Mouse (Mus musculus) right cerebral cortex, adult 18-20 months (tissue): ENCODE data around the gene Cd302.

Source experiments
- DNase-seq: peaks from one replicate; pipeline ENCODE4 v3.0.0; 2022; ENCODE audit warnings: mixed read lengths

Cd302 gene

DNA sequence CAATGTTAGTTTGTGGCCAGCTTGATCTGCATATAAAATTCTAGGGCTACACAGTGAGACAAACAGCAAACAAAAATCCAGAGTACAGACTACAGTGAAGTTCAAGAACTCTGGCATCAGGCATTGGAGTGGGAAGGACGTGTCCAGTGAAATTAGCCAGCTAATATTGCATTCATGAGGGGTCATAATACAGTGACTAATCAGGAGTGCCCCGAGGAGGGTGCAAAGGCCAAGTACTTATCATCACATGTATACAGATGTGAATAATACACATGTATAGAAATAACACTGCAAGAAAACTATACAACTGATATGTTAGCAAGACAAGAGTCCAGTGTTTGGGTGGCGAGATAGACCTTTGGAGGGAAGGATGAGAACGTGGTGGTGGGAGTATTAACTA lies 31.5 kb downstream of the Cd302 start:
- no peak for DNase-seq

DNA sequence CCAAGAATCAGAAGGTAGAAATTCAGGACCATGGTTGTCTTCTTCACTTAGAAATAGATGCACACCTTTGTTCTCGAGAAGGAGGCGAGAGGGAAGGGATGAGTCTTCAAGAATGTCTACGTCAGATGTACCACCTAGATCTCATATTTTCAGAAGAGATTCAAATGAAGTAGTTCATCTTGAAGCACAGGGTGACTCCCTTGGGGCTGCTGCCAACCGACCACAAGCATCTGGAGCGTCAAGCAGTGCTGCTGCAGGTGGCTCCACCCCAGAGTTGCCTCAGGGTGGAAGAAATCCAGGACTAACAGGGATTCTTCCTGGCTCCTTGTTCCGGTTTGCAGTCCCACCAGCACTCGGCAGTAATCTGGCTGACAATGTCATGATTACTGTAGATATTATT lies 49.8 kb downstream of the Cd302 start:
- DNase-seq = no peak

DNA sequence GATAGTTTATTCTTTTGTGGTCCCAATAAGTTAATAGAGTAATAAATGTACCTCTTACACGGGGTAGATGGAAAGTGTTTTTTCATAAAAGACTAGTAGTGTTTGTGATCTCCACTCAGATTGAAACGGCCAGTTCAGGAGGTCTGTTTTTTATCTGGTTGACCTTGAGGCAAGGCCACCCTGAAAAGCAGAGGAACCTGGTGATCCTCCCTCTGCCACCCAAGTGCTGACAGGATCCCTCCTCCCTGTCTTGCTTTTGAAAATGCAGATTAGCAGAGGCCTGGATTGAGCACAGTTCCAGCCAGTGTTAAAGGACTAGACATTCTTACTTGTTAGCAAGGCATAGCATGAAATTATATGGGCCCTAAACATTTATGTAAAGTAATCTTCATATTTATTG lies 51.1 kb downstream of the Cd302 start:
- DNase-seq = no peak

DNA sequence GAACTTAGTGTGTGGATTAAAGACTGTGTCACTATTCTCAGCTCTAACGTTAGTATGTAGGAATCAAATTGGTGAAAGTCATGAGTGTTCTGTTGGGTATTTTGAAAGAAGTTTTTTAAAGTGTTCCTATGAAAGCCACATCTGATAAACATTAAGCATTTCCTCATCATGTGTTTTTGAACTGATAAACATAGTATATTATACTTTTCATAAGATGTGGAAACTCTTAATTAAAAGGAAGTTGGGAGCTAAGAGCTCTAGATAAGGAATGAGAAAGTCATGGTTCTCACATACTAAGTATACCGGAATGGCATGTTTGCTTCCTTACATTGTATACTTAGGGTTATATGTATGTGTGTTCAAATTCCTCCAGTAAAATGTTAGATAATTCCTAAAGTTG lies 53.9 kb downstream of the Cd302 start:
- no peak for DNase-seq

DNA sequence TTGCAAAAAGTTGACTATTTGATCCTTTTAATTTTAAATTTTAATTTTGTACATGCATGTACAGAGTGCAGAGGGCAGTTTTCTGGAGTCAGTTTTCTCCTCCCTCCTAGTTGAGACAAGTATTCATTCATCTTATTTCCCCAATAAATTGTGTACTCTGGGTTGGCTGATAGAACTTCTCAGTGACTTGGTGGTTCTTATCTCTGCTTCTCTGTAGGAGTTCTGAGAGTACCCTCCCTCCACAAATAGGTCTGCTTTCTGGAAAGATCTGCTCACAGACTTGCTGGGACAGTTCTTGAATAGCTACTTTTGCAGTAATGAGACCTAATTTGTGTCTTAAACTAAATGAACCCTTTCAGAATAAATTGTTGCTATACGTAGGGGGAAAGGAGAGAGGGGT lies 55.8 kb downstream of the Cd302 start:
- no peak for DNase-seq

DNA sequence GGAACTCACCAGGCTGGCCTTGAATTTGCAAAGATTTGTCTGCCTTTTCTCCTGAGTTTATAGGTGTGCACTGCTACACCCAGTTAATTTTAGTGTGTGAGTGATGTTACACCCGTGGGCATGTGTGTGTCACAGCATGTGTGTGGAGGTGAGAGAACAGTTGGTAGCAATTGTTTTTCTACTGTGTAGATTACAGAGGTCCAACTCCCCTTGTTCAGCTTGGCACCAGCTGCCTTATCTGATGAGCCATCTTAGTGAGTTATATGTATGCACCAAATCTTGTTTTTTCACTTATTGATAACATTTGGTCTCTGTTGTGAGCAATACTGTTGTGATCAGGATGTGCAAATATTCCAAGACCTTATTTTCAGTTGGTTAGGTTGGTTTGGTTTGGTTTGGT lies 60.8 kb downstream of the Cd302 start:
- no peak for DNase-seq

DNA sequence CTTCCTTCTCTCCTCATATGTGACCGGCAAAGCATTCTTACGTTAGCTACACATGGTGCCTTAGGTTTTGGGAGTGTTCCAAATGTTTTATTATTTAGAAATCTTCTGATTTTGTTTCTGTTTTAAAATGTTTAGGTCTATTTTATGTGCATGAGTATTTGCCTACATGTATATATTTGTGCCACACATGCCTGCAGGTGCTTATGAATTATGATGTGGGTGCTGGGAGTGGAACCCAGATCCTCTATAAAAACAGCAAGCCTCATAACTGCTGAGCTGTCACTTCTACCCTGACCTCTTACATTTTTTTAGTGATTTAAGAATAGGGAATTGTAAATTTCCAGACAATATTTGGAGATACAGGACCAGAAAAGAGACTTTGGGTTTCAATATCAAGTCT lies 62.3 kb downstream of the Cd302 start:
- DNase-seq = no peak

DNA sequence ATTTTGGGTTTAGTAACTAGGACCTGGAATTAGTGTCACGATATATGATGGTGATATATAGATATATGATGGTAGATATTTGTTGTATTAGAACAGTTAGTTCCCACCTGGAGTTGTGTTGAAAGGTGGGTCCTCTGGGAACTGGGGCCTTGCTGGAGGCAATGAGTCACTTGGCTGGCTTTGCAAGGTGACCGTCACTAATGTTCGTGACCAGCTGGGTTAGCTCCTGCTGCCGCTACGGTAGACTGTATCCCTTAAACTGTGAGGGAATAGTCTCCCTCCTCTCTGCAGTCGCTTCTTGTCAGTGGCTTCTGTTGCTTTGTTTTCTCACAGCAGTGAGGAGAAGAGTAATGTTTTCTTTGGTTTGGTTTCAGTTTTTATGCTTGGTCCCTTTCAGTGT lies 63.1 kb downstream of the Cd302 start:
- no peak for DNase-seq

DNA sequence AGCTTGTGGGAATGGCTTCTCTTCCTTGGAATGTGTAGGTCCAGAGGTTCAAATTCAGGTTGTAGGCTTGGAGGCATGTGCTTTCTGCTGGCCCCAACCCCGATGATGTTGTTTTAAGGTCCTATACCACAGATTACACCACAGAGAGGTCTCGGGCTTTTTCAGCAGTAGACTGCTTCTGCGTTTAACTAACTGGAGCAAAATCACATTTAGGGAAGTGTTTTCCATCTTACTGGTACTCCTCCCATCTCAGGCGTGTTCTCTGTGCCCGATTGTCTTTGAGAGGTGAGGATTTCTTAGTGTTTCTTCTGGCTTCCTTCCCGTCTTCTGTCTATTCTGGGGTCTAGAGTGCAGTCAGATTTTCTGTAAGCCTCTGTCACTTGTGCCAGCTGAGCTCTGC lies 66.7 kb downstream of the Cd302 start:
- DNase-seq = no peak

DNA sequence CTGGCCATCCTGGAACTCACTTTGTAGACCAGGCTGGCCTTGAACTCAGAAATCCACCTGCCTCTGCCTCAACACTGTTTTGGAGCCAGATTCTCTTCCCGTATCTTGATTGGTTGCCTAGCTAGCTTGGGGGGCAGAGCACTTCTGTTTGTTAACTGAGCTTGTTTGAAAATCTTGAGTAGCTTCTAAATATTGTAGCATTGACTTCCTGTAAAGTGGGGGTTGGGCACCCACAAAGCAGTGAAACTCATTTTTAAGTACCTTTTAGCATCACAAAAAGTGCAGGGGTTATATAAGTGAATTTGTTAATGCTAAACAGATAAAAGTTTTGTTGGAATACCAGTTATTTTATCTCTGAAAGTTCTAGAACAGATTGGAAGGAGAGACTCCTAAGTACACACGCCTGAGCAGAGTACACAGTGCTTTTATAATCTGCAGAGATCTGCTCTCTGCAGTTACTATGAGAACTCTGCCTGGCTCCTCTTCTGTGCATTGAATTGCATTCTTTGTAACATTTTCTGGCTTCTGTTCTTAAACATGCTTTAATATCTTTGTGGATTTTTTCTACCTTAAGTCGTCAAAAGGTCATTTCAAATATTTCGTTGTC lies 67.6 kb downstream of the Cd302 start:
- no peak for DNase-seq

DNA sequence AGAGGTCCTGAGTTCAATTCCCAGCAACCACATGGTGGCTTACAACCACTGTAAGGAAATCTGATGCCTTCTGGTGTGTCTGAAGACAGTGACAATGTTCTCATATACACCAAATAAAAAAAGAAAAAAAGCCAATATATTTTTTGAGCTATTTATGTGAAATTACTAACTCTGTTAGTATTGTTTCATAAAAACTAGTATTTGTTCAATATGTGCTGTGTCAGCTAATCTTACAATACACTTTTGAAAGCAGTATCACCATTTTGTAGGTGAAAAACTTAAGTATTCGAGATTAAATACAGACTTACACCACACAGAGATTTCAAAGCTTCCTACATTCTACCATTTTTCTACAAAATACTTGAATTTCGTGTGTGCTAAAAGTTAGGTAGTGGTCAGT lies 69.6 kb downstream of the Cd302 start:
- DNase-seq = no peak

DNA sequence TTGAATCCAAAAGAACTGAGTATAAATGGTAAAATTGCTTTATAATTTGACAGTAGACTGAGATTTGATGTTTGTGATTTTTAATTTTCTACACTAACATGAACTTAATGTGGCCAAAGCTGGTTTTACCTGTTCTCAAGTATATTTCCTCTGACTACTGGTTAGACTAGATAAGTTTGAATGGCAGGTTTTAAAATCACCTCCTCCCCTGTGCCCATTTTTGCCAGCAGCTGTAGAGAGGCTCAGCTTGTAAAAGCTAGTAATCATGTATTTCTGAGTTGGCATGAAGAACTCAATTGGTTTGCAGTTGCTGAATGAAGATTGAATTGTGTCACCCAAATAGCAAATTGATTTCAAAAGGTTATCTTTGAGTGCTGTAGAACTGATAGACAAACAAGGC lies 71.8 kb downstream of the Cd302 start:
- DNase-seq = no peak

DNA sequence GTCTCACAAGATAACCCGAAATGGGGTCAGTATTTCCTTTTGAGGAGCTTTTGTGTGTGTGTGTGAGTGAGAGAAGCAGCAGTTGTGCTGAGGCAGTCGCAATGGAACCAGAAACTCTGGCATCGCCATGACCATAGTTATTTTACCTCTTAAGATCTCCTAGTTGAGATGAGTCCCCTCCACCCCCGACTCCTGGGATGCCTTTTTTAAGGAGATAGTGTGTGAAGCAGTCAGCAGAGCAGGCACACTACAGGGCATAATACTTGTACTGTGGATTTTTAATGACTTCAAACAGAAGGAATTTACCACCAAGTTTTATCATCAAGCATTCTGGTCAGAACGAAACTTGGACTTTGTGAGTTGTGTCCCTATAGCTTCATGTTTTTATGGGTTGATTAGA lies 73.5 kb downstream of the Cd302 start:
- DNase-seq = no peak

DNA sequence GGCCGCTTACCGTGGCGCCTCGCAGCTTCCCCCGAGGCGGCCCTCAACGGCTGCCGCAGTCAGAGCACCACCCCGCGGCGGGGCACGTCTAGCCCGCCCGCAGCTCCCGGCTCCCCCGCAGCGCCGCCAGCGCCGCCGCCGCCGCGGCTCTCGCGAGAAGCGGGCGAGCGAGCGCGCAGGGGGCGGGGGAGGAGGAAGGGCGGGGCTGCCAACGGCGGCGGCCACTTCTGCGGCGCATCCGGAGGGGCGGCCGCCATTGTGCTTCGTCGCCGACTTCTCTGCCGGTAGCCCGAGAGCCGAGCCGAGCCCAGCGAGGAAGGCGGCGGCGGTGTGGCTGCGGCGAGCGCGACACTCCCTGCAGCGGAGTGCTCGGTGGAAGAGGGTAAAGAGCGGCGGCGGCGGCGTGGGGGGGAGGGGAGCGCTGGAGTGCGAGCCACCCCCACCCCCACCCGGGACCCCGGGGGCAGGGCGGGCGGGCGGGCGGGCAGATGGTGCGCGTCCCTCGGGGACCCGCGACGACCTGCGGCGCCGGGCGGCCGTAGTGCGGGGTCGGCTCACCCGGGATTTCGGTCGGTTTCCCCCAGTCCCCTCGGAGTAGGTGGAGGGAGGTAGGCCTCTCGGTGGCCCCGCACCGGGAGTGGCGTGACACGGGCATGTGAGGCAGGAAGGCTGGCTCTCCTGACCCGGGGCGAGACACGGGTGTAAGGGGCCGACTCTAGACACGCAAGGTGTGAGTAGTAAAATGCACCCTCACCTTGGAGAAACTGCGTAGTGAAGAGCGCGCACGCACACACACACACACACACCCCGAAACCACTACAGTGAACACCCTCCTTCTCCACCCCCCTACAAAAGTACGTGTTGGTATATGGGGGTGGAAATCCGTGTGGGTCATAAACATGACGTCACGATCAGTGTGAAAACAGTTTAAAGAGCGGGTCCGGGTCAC lies 74.3 kb downstream of the Cd302 start, which contains the start of the genes Baz2b and March7:
Gene Baz2b (minus strand): TSS at position 137 of the 949 bp plus-strand sequence.
Gene March7 (plus strand): TSS at position 185 of the 949 bp plus-strand sequence.
- DNase-seq = peak; percentile 90

DNA sequence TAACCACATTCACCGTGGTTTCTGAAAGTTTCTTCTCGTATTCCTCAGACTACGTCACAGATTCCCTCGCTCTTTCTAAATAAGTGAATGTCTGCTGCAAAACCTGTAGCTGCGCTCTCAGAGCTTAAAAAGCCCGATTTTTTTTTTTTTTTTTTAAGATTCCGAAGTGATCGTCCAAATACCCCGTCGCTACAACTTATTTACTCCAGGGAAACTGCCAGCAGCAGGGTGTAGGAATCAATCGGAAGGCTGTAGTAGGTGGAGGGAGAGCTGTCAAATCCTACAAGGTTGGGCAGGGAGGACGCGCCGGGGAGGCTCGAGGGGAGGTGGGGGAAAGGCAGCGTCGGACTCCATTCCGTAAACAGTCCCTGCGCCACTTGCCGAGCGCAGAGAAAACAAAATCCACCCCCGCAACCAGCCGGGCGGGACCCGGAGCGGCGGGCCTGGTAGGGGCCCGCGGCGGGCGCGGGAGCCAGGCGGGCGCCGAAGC lies 75.1 kb downstream of the Cd302 start:
- DNase-seq = peak; percentile 47

DNA sequence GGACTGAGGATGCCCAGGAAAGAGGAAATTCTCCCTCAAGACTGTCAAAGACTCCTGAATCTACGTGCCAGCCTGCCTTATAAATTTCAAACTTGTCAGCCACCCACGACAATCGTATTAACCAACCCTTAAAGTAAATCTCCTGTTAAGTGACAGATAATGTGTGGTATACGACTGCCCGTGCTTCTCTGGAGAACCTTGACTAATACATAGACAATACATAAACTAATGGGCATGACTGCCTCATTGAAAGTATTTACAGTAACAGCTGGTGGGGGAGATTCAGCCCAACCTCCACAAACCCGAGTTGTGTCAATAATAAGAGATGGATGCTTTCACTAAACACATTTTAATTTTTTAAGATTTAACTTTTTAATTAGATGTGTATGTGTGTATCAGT lies 78.5 kb downstream of the Cd302 start:
- DNase-seq = no peak

DNA sequence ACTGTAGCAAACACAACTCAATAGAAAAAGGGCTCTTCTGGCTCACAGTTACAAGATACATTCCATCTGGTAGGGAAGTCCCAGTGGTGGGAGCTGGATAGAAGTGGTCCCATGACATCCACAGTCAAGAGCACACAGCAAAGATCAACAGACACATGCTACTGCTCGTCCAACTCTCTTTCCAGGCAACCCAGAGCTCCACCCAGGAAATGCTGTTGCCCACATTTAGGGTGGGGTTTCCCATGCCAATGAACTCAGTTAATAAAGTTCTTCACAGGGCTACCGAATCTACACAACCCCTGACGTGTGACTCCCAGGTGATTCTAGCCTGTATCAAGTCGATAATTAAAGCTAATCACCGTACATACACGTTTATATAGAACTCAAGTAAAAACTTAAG lies 80.1 kb downstream of the Cd302 start:
- no peak for DNase-seq

DNA sequence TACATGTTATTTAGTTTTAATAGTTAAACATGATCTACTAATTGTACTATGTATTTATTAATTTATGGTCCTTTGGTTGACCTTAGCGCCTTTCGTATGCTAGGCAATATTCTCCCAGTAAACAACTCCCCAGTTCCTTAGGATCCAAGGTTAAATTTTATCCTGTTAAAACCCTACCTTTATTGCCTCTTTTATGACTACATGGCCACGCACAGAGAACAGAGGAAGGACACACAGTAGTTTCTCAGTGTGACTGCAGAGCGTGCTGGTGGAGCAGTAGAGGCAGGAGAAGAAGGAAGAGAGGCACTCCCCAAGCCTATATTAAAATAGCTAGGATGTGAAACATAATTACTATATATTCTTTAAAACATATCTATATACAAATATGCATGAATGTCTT lies 80.6 kb downstream of the Cd302 start:
- DNase-seq = no peak

DNA sequence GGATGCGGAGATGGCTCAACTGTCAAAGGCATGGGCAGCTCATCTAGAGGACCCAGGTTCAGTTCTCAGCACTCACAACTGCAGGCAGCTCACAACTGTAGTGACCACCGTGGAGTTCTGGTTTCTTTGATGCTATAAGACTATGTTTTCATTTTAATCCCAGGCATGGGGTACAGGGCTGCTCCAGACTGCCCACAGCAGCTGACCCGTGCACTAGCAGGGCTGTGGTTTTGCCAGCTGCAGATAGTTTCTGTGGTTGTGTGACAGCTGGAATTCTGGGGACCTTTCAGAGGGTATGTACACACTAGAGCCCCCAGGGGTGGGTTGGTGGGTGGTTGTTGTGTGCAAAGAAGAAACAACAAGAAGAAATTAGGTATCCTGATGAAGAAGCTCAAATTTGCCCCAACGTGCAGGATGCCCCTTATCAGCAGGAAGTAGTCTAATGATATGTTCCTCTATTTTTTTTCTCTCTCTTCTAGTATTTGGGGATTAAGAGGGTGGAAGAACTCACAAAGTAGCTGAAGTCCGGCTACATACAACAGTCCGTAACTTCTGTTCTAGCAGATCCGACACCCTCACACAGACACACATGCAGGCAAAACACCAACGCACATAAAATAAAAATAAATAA lies 81.3 kb downstream of the Cd302 start:
- DNase-seq = no peak
